Mouse (Mus musculus): ENCODE data around the gene Mrpl20. TPM values are rescaled to one million over a fixed set of nuclear protein-coding genes. Genes with fewer than 3 reads are reported as not detected.

Mrpl20 gene
- polyA plus RNA-seq, 1 experiment from 2014 or later: 160 TPM

GRCm38 (mm10) chr4:155791240-155791933 lies 11.3 kb upstream of the Mrpl20 start:
- Histone ChIP-seq H3K9me3 (ENCODE audit: control insufficient read depth, low read length) (no peaks in the 10 kb centered on the region), H3K36me3 (ENCODE audit: control insufficient read depth, insufficient read depth, low read length) (no peaks in the 10 kb centered on the region), H3K9ac (ENCODE audit: low read length) (no peak overlapping the region), H3K27ac (replicated peaks in 1 of 2; ENCODE audit: control insufficient read depth in 1 of 2, insufficient read depth in 1 of 2, low read depth in 2 of 2, low read length in 2 of 2) (no peak overlapping the region), H3K27me3 (ENCODE audit: control insufficient read depth, insufficient read depth, low read length) (no peaks in the 10 kb centered on the region), H3K4me1 (ENCODE audit: control insufficient read depth in 2 of 2, insufficient read depth in 2 of 2, low read length in 2 of 2) (no peaks in the 10 kb centered on the region), H3K4me3 (ENCODE audit: control insufficient read depth in 1 of 2, insufficient read depth in 1 of 2, low read depth in 1 of 2, low read length in 2 of 2) (no peak overlapping the region), H3K4me2 (ENCODE audit: low read length) (no peak overlapping the region)
- 61% methylated on average over 24 of the region's 24 CpGs for WGBS
- ATAC-seq (ENCODE audit: insufficient number of reproducible peaks, insufficient read depth, low FRiP score, low read depth): no peak

- no peak overlapping the region for H3K27ac ChIP-seq (replicated peaks in 1 of 2; ENCODE audit: control insufficient read depth in 1 of 2, insufficient read depth in 1 of 2, low read depth in 2 of 2, low read length in 2 of 2)
- no peak overlapping the region for H3K4me2 ChIP-seq (ENCODE audit: low read length)
- H3K36me3 ChIP-seq (ENCODE audit: control insufficient read depth, insufficient read depth, low read length): no peaks in the 10 kb centered on the region
- no peak for ATAC-seq (ENCODE audit: insufficient number of reproducible peaks, insufficient read depth, low FRiP score, low read depth)
- WGBS: 53% methylated on average over 2 of the region's 2 CpGs
- H3K9ac ChIP-seq (ENCODE audit: low read length): no peak overlapping the region
- no peak overlapping the region for H3K4me3 ChIP-seq (ENCODE audit: control insufficient read depth in 1 of 2, insufficient read depth in 1 of 2, low read depth in 1 of 2, low read length in 2 of 2)
- no peaks in the 10 kb centered on the region for H3K4me1 ChIP-seq (ENCODE audit: control insufficient read depth in 2 of 2, insufficient read depth in 2 of 2, low read length in 2 of 2)
- no peaks in the 10 kb centered on the region for H3K9me3 ChIP-seq (ENCODE audit: control insufficient read depth, low read length)
- H3K27me3 ChIP-seq (ENCODE audit: control insufficient read depth, insufficient read depth, low read length): no peaks in the 10 kb centered on the region; the same call in 1 of the 2 replicates
Measured at GRCm38 (mm10) chr4:155793730-155794129, 8.9 kb upstream of the Mrpl20 start.

DNA sequence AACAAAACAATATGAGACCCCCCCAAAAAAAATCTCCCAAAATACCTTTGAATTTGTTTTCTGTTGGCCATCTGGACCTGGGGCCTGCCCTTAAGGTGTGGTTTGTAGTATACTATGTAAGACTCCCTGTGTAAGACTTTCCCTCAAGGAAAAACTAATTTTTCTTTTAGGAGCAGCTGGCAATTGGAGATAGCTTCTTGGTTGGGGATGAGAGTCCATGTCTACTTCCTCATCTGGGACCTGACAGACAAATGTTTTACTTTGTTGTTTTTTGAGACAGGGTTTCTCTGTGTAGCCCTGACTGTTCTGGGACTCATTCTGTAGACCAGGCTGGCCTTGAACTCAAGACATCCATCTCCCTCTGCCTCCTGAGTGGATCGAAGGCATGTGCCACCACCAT lies 603 bp upstream of the Mrpl20 start:
- Histone ChIP-seq H3K4me2 (ENCODE audit: low read length) (no peak overlapping the region), H3K4me3 (ENCODE audit: control insufficient read depth in 1 of 2, insufficient read depth in 1 of 2, low read depth in 1 of 2, low read length in 2 of 2) (no peak overlapping the region), H3K9me3 (ENCODE audit: control insufficient read depth, low read length) (no peaks in the 10 kb centered on the region), H3K27ac (replicated peaks in 1 of 2; ENCODE audit: control insufficient read depth in 1 of 2, insufficient read depth in 1 of 2, low read depth in 2 of 2, low read length in 2 of 2) (no peak overlapping the region), H3K9ac (ENCODE audit: low read length) (no peak overlapping the region), H3K4me1 (ENCODE audit: control insufficient read depth in 2 of 2, insufficient read depth in 2 of 2, low read length in 2 of 2) (peaks cover 6 to 14% of the 10 kb centered on the region in 2 experiments), H3K36me3 (ENCODE audit: control insufficient read depth, insufficient read depth, low read length) (peaks cover 20% of the 10 kb centered on the region), H3K27me3 (ENCODE audit: control insufficient read depth, insufficient read depth, low read length) (no peaks in the 10 kb centered on the region; the same call in 1 of the 2 replicates)
- no peak for ATAC-seq (ENCODE audit: insufficient number of reproducible peaks, insufficient read depth, low FRiP score, low read depth)
- 100% methylated on average over 1 of the region's 1 CpGs for WGBS

DNA sequence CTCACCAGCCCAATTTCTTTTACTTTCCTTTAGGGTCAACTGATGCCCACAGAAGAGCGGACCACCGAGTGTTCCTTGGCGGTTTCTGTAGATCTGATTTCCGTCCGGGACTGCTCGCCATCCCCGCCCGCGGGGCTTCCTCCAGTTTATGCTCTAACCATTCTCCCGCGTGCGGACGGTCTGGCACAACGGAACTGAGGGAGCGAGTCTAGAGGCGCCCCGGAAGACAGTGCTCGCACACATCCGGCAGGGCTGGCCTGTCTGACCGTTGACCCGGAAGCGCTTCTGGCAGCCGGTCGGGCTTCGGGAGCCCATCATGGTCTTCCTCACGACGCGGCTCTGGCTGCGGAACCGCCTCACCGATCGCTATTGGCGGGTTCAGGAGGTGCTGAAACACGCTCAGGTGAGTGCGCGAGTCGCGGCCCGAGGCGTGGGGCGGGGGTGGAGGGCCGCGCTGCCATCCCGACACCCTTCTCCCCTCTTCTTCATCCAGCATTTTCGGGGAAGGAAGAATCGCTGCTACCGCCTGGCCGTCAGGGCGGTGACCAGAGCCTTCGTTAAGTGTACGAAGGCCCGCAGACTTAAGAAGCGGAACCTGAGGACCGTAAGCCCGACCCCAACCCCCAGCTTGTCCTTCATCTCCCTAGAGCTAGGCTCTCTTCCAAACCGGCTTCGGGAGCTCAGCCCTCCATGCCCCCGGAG lies 813 bp downstream of the Mrpl20 start:
- Histone ChIP-seq H3K27me3 (ENCODE audit: control insufficient read depth, insufficient read depth, low read length) (no peaks in the 10 kb centered on the region), H3K27ac (replicated peaks in 1 of 2; ENCODE audit: control insufficient read depth in 1 of 2, insufficient read depth in 1 of 2, low read depth in 2 of 2, low read length in 2 of 2) (peak overlapping the region; percentile 40 to 48), H3K4me3 (ENCODE audit: control insufficient read depth in 1 of 2, insufficient read depth in 1 of 2, low read depth in 1 of 2, low read length in 2 of 2) (peak overlapping the region; percentile 73 to 74), H3K4me2 (ENCODE audit: low read length) (peak overlapping the region; percentile 79), H3K4me1 (ENCODE audit: control insufficient read depth in 2 of 2, insufficient read depth in 2 of 2, low read length in 2 of 2) (peaks cover 6 to 14% of the 10 kb centered on the region in 2 experiments), H3K36me3 (ENCODE audit: control insufficient read depth, insufficient read depth, low read length) (peaks cover 34% of the 10 kb centered on the region), H3K9ac (ENCODE audit: low read length) (peak overlapping the region; percentile 83), H3K9me3 (ENCODE audit: control insufficient read depth, low read length) (no peaks in the 10 kb centered on the region)
- ATAC-seq (ENCODE audit: insufficient number of reproducible peaks, insufficient read depth, low FRiP score, low read depth): peak; percentile 96
- WGBS: under 1% methylated on average over 58 of the region's 58 CpGs

DNA sequence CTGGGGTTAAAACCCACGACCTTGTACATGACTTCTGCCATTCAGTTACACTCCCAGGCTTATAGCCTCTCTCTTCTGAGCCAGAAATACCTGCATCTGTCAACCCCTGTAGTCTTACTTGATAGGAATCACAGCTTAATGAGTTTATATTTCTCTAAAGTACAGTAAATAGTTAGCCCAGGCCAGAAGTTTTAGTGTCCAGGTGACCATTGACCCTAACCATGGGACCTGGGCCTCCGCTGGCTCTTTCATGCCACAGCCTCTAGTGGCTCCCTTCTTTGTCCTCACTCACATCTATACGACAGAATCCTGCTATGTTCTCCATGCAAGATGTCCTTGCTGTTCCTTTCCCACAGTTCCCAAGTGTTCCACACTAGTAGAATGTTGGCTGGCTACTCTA lies 5.2 kb downstream of the Mrpl20 start:
- Histone ChIP-seq H3K27me3 (ENCODE audit: control insufficient read depth, insufficient read depth, low read length) (no peaks in the 10 kb centered on the region), H3K4me1 (ENCODE audit: control insufficient read depth in 2 of 2, insufficient read depth in 2 of 2, low read length in 2 of 2) (peaks cover 6 to 20% of the 10 kb centered on the region in 2 experiments), H3K27ac (replicated peaks in 1 of 2; ENCODE audit: control insufficient read depth in 1 of 2, insufficient read depth in 1 of 2, low read depth in 2 of 2, low read length in 2 of 2) (no peak overlapping the region), H3K4me2 (ENCODE audit: low read length) (no peak overlapping the region), H3K9me3 (ENCODE audit: control insufficient read depth, low read length) (no peaks in the 10 kb centered on the region), H3K36me3 (ENCODE audit: control insufficient read depth, insufficient read depth, low read length) (peaks cover 60% of the 10 kb centered on the region), H3K9ac (ENCODE audit: low read length) (no peak overlapping the region), H3K4me3 (ENCODE audit: control insufficient read depth in 1 of 2, insufficient read depth in 1 of 2, low read depth in 1 of 2, low read length in 2 of 2) (no peak overlapping the region)
- no peak for ATAC-seq (ENCODE audit: insufficient number of reproducible peaks, insufficient read depth, low FRiP score, low read depth)
- WGBS: 81% methylated on average over 3 of the region's 3 CpGs

- Histone ChIP-seq H3K27ac (replicated peaks in 1 of 2; ENCODE audit: control insufficient read depth in 1 of 2, insufficient read depth in 1 of 2, low read depth in 2 of 2, low read length in 2 of 2) (peak within 1 kb of the TSS; percentile 90 to 95), H3K9ac (ENCODE audit: low read length) (peak within 1 kb of the TSS; percentile 100), H3K27me3 (ENCODE audit: control insufficient read depth, insufficient read depth, low read length) (no peaks in the 10 kb centered on the region), H3K4me3 (ENCODE audit: control insufficient read depth in 1 of 2, insufficient read depth in 1 of 2, low read depth in 1 of 2, low read length in 2 of 2) (peak within 1 kb of the TSS; percentile 77 to 94), H3K9me3 (ENCODE audit: control insufficient read depth, low read length) (no peaks in the 10 kb centered on the region), H3K36me3 (ENCODE audit: control insufficient read depth, insufficient read depth, low read length) (peaks cover 78% of the 10 kb centered on the region), H3K4me2 (ENCODE audit: low read length) (peak within 1 kb of the TSS; percentile 98), H3K4me1 (ENCODE audit: control insufficient read depth in 2 of 2, insufficient read depth in 2 of 2, low read length in 2 of 2) (peaks cover 3 to 22% of the 10 kb centered on the region in 2 experiments)
- ATAC-seq (ENCODE audit: insufficient number of reproducible peaks, insufficient read depth, low FRiP score, low read depth): peak; percentile 99
- under 1% methylated on average over 58 of the region's 60 CpGs for WGBS
Measured at GRCm38 (mm10) chr4:155811929-155812664, 9.4 kb downstream of the Mrpl20 start, which contains the start of gene Ccnl2. Gene Ccnl2 (plus strand): TSS chr4:155812489.

DNA sequence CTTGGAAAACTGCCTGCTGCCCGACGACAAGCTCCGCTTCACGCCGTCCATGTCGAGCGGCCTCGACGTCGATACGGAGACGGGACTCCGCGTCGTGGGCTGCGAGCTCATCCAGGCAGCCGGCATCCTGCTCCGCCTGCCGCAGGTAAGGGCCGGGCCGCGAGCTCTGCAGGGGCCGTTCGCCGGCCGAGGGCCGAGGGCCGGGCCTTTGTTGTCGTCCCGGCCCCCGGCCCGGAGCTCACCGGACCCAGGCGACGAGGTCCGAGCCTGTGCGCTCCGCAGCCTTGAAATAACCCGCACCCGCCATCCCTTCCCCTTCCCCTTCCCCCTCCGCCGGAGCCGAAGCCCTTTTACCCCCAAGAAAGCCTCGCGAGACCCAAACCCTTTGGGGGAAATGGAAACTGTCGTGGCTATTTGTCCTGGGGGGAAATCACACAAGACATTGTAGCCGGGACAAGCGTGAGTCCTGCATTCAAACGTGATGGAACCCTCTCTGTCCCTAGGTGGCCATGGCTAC lies 10.0 kb downstream of the Mrpl20 start:
- peak overlapping the region; percentile 100 for H3K9ac ChIP-seq (ENCODE audit: low read length)
- H3K9me3 ChIP-seq (ENCODE audit: control insufficient read depth, low read length): no peaks in the 10 kb centered on the region
- H3K27me3 ChIP-seq (ENCODE audit: control insufficient read depth, insufficient read depth, low read length): no peaks in the 10 kb centered on the region
- H3K4me1 ChIP-seq (ENCODE audit: control insufficient read depth in 2 of 2, insufficient read depth in 2 of 2, low read length in 2 of 2): peaks cover 3 to 22% of the 10 kb centered on the region in 2 experiments
- peak overlapping the region; percentile 98 for H3K4me2 ChIP-seq (ENCODE audit: low read length)
- WGBS: 0% methylated on average over 48 of the region's 49 CpGs
- H3K36me3 ChIP-seq (ENCODE audit: control insufficient read depth, insufficient read depth, low read length): peaks cover 78% of the 10 kb centered on the region
- peak overlapping the region; percentile 77 to 94 for H3K4me3 ChIP-seq (ENCODE audit: control insufficient read depth in 1 of 2, insufficient read depth in 1 of 2, low read depth in 1 of 2, low read length in 2 of 2)
- H3K27ac ChIP-seq (replicated peaks in 1 of 2; ENCODE audit: control insufficient read depth in 1 of 2, insufficient read depth in 1 of 2, low read depth in 2 of 2, low read length in 2 of 2): peak overlapping the region; percentile 61 to 90
- ATAC-seq (ENCODE audit: insufficient number of reproducible peaks, insufficient read depth, low FRiP score, low read depth): 0 out of 2 replicates have a peak, but pooled peaks have one; percentile 15
